Mouse (Mus musculus): ENCODE measurements around the gene Ube2z. TPM values are rescaled to one million over a fixed set of nuclear protein-coding genes. Genes with fewer than 3 reads are reported as not detected.
"Not testable (repeated sequence)": the region's sequence is repeated elsewhere in the genome, so short reads cannot be mapped to it uniquely, and the experiment has no call there.

The Ube2z gene
- total RNA-seq (2021), result 10 to 100 TPM; 53.4 to 56.4 TPM
- long read RNA-seq, experiment 1, transcript Ube2z-201 (7 exons, 3,997 nt), result major isoform, 100 of 120 reads
- long read RNA-seq, experiment 1, partial matches to known transcripts, result 5 of 120 reads
- long read RNA-seq, experiment 1, other reads (novel, unspliced or antisense), result 15 of 120 reads
- long read RNA-seq, experiment 2, transcript Ube2z-201 (7 exons, 3,997 nt), result major isoform, 32 of 41 reads
- long read RNA-seq, experiment 2, partial matches to known transcripts, result 0 of 41 reads
- long read RNA-seq, experiment 2, other reads (novel, unspliced or antisense), result 9 of 41 reads

- DNase-seq, result peak; percentile 99 to 100
Measured at GRCm38 (mm10) chr11:96065215-96065911, at the start of gene Ube2z. Ube2z (minus strand) TSS chr11:96065388.

- DNase-seq, result no peak
Measured at GRCm38 (mm10) chr11:96114077-96114476, 48.9 kb upstream of the Ube2z start.

GRCm38 (mm10) chr11:96111751-96112150 lies 46.6 kb upstream of the Ube2z start, which contains the start of gene Calcoco2:
Calcoco2 (minus strand) TSS chr11:96111964.
- no peak for DNase-seq

GRCm38 (mm10) chr11:96110950-96111349 lies 45.8 kb upstream of the Ube2z start:
- DNase-seq, result not testable (repeated sequence)

- DNase-seq, result no peak
Measured at GRCm38 (mm10) chr11:96108376-96108775, 43.2 kb upstream of the Ube2z start.

DNA sequence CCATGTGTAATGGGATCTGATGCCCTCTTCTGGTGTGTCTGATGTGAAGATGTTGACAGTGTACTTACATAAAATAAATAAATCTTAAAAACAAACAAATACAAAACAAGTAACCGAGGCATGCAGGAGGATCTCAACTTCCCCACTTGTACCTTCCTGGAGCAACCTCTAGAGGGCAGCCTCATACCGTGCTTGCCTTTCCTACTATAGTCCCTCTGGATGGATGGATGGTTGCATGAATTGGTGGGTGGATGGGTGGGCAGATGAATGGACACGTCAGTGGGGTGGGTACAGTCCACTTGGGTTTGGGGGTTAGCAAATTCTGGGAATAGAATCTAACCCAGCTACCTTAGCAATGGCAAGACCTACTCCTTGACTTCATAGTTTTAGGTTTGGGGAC lies 28.2 kb upstream of the Ube2z start:
- peak; percentile 60 to 65 for DNase-seq

DNA sequence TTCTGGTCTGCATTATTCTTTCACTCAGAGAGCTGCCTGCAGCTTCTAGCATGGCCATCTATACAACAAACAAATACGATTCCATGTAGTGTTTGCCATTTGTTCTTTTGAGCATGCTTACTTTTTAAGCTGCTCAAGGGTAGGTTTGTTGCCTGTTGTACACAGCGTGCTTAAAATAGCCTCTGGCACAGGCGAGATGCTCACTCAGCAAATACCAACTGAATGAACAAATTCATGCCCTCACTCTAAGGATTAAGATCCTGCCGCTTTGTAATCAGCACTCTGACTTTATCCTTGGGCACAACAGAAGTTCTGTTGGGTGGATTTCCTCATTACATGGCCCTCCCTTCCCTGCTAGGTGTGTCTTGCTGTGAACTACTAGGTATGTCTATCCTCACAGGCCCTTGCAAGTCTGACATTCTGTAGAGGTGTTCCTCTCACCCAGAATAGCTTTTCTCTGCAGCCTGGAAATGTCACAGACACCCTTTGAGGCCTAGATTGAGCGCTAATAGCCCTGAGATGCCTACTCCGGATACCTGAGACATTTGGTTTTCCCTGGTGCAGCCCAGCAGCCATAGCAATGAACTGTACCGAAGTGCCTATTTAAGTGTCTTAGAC lies 27.6 kb upstream of the Ube2z start:
- no peak for DNase-seq

DNA sequence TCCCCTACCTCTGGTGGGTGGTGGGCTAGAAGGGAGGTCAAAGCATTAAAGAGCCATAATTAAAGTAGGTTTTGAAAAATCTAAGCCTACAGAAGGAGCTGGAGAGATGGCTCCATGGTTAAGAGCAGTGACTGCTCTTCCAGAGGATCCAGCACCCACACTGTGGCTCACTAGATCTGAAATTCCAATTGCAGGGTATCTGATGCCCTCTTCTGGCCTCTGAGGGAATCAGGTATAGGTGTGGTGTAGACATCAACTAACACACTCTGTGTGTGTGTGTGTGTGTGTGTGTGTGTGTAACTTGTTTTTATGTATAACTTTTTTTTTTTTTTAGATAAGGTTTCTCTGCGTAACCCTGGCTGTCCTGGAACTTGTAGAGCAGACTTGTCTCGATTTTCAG lies 25.9 kb upstream of the Ube2z start:
- peak; percentile 22 to 40 for DNase-seq

DNA sequence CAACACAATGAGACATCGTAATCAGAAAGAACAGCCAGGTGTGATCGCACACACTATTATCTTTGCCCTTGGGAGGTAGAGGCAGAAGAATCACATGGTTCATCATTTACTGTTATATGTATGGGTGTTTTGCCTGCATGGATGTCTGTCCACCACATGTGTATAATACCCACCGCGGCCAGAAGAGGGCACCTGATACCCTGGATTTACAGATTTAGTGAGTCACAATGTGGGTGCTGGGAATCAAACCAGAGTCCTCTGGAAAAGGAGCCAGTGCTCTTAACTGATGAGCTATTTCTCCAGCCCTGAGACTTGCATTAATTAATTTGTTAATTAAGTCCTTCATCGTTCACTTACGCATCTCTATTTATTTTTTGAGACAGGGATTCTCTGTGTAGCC lies 22.8 kb upstream of the Ube2z start:
- DNase-seq, result no peak

DNA sequence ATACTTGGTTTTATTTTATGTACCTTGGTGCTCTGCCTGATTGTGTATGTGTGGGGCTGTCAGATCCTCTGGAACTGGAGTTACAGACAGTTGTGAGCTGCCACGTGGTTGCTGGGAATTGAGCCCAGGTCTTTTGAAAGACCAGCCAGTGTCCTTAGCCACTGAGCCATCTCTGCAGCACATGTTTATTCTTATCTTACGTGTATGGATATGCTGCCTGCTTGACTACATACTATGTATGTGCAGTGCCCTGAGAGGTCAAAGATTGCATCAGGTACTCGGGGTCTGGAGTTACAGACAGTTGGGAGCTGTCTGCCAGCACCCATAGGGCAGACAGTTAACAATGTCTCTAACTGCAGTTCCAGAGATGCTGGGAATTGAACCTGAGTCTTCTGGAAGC lies 17.5 kb upstream of the Ube2z start:
- peak in 1 of 2 experiments; percentile 24 for DNase-seq

DNA sequence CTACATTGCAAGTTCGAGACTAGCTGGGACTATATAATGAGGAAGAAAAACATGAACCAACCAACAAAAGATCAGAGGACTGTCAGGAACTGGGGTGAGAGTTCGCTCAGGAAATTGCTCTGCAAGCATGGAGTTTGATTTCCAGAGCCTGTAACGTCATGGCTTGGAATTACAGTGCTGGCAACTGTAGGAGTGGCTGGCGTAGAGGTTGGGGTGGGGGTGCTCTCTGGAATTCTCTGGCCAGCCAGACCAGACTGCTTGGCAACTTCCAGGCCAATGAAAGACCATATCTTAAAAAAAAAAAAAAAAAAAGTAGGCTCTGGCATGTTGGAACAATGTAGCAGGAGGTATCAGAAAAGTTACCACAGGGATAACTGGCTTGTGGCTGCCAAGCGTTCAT lies 15.5 kb upstream of the Ube2z start:
- DNase-seq, result no peak

GRCm38 (mm10) chr11:96076221-96077105 lies 11.3 kb upstream of the Ube2z start:
- peak in 1 of 2 experiments; percentile 3 for DNase-seq

DNA sequence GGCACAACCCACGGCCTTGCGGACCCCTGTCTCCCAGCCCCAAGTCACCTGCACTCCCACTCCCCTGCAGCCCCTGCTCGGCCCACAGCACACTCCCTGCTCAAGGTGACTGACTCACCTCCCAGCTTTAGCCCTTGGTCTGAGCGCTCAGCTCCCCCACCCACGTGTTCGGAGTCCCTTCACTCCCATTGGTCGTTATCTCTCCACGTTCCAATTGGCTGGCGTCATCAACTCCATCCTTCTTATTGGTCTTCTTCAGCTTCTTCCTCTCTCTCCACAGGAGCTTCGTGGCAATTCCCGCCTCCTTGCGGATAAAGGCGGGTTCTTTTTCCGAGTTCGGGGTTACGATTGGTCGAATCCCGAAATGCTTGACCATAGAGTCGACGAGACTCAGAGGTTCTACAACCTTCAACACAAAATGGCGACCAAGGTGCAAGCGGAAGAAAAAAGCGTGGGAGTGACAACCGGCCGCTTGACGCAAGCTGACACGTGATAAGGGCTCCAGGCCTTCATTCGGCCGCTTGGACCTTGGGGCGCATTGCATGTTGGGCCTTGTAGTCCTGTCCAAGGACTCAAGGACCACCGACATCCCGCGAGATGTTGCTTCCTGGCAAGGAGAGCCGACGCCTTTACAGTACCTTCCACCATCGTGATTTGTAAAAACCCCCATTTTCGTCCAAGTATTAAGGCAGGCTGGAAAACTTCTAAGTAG lies 10.5 kb upstream of the Ube2z start, which contains the start of gene Atp5g1:
Gene Atp5g1, minus strand, starts transcription at position 162 of the 712 bp plus-strand sequence.
- peak; percentile 94 to 96 for DNase-seq

GRCm38 (mm10) chr11:96075177-96075508 lies 10.0 kb upstream of the Ube2z start:
- DNase-seq, result peak in 1 of 2 experiments; percentile 57

DNA sequence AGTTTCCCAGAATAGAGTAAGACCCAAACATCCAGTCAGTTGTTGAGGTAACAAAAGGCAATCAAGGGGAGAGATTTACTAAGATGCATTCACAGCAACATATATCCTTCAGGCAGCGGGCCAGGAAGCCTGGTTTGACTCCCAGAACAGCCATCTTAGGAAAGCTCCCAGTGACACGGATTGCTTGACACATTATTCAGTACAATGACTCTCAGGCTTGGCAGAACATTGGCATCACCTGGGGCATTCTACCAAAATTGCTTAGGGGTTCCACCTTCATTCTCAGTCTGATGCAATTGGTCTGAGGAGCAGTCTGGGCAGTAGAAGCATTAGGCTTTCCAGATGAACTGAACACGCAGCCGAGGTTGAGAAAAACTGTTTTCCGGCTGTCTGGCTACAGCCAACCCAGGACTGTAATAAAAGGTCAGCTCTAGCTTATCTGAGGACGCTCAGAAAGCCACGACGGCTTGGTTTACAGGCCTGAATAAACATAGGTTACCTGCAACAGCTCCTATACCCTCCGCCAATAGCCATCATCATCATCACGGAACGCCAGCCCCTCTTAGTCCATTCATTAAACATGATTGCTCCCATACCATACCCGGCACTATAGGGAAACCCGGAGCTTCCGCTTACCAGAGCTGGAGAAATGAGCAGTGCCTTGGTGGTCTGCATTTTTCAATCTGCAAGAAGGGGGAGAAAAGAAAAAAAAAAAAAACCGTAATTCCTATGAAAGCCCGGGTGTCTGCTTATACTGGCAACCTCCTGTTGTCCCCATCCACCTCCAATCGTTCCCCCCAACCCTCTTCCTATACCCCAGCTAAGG lies 9.4 kb upstream of the Ube2z start:
- peak; percentile 8 to 11 for DNase-seq

GRCm38 (mm10) chr11:96073295-96073993 lies 8.3 kb upstream of the Ube2z start:
- no peak for DNase-seq

DNA sequence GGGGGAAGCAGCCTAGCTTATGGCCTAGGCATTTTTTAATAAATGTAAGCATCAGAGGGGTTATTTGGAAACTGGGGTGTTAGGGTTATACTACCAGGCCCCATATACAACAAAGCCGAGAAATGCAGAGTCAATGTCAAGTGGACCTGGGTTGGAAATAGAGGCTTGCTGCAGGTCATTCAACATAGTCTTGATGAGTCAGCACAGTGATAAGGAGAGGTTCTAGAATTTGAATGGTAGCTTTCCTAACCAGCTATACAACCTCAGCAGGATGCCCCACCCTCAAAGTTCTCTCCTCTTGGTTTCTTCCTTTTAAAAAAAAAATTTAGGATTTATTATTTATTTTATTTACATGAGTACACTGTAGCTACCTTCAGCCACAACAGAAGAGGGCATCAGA lies 5.8 kb upstream of the Ube2z start:
- no peak for DNase-seq

GRCm38 (mm10) chr11:96070353-96070752 lies 5.2 kb upstream of the Ube2z start:
- peak in 1 of 2 experiments; percentile 22 for DNase-seq

- DNase-seq, result peak in 1 of 2 experiments; percentile 13
Measured at GRCm38 (mm10) chr11:96068231-96068630, 3.0 kb upstream of the Ube2z start.
